Mouse (Mus musculus) regulatory T cell (primary cell): Measurements from ENCODE around the gene Vwa7.
"Not testable (repeated sequence)": the region's sequence is repeated elsewhere in the genome, so short reads cannot be mapped to it uniquely, and the experiment has no call there.

Source experiments
- in situ Hi-C: fragments of 300-600 bp; cut with MboI, MseI; formaldehyde crosslinking; loops from one replicate; pipeline ENCODE4 v1.15.1; 2025; ENCODE audit warnings: high pct_unique_total_duplicates

Vwa7 gene

GRCm38 (mm10) chr17:35020551-35020950 is 4.2 kb downstream of the Vwa7 start:
- in situ Hi-C loops = loop anchor here (5.0 kb wide), 1 partner anchor 47 kb away; the partner anchor contains the start of genes Ly6g6c and Mpig6b

DNA sequence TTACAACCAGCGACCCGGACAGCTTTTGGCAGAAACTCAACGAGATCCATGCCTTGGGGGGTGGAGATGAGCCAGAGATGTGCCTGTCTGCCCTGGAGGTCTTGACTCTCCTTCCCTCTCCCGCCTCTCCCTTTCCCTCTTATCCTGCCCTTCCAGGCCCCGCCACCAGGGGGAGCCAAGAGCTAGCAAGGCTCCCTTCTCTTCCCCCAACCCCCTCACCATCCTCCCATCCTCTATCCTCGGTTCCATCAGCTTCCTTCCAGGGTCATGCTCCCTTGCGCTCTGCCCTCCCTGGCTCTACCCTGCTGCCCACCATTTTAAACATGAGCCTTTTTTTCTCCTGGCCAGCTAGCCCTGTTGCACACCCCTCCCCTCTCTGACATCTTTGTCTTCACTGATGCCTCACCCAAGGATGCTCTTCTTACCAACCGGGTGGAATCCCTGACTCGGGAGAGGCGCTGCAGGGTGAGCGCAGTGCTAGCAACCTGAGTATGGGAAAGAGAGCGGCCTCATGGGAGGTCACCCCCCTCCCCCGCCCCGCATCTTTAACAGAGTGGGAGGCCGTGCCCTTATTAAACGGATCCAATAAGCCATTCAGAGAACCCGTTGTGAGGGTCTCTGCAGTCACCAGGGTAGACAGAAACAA is 4.9 kb downstream of the Vwa7 start:
- in situ Hi-C loops = loop anchor here (5.0 kb wide), 1 partner anchor 46 kb away; the partner anchor contains the start of genes Ly6g6c and Mpig6b

- in situ Hi-C loops = loop anchor here (5.0 kb wide), 1 partner anchor 45 kb away; the partner anchor contains the start of genes Ly6g6c and Mpig6b
Measured at GRCm38 (mm10) chr17:35021842-35022477, 5.6 kb downstream of the Vwa7 start.

- in situ Hi-C loops = loop anchor here (5.0 kb wide), 1 partner anchor 45 kb away; the partner anchor contains the start of genes Ly6g6c and Mpig6b
Measured at GRCm38 (mm10) chr17:35022541-35023060, 6.2 kb downstream of the Vwa7 start.

GRCm38 (mm10) chr17:35023221-35023620 is 6.8 kb downstream of the Vwa7 start:
- in situ Hi-C loops = loop anchor here (5.0 kb wide), 1 partner anchor 44 kb away; the partner anchor contains the start of genes Ly6g6c and Mpig6b

- in situ Hi-C loops = loop anchor here (5.0 kb wide), 1 partner anchor 44 kb away; the partner anchor contains the start of genes Ly6g6c and Mpig6b
Measured at GRCm38 (mm10) chr17:35023756-35024155, 7.4 kb downstream of the Vwa7 start.

GRCm38 (mm10) chr17:35024261-35024660 is 7.9 kb downstream of the Vwa7 start:
- in situ Hi-C loops = loop anchor here (5.0 kb wide), 1 partner anchor 43 kb away; the partner anchor contains the start of genes Ly6g6c and Mpig6b

GRCm38 (mm10) chr17:35024691-35025488 is 8.5 kb downstream of the Vwa7 start:
- in situ Hi-C loops = loop anchor here (5.0 kb wide), 1 partner anchor 42 kb away; the partner anchor contains the start of genes Ly6g6c and Mpig6b

DNA sequence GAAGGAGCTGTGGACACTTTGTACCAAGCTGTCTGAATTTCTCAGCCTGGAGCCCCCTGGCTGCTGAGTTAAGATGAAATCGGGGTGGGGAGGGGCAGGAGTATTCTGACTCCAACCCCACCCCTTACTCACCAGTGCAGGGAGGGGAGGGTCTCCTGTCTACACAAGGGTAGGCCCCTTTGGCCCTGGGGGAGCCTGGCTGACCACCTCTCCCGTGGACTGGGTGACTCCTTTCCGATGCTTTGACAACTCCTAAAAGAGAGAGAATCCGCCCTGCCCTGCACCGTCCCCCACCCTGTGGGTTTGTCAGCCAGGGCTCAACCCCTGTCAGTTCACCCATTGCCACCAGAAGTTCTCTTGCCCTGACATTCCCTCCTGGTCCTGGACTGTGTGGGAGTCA is 9.8 kb downstream of the Vwa7 start:
- in situ Hi-C loops = no loop called here

- in situ Hi-C loops = no loop called here
Measured at GRCm38 (mm10) chr17:35027277-35028068, 11.1 kb downstream of the Vwa7 start, which contains the start of gene Sapcd1. Gene Sapcd1 (minus strand): TSS chr17:35028016.

- in situ Hi-C loops = no loop called here
Measured at GRCm38 (mm10) chr17:35028315-35028714, 11.9 kb downstream of the Vwa7 start.

DNA sequence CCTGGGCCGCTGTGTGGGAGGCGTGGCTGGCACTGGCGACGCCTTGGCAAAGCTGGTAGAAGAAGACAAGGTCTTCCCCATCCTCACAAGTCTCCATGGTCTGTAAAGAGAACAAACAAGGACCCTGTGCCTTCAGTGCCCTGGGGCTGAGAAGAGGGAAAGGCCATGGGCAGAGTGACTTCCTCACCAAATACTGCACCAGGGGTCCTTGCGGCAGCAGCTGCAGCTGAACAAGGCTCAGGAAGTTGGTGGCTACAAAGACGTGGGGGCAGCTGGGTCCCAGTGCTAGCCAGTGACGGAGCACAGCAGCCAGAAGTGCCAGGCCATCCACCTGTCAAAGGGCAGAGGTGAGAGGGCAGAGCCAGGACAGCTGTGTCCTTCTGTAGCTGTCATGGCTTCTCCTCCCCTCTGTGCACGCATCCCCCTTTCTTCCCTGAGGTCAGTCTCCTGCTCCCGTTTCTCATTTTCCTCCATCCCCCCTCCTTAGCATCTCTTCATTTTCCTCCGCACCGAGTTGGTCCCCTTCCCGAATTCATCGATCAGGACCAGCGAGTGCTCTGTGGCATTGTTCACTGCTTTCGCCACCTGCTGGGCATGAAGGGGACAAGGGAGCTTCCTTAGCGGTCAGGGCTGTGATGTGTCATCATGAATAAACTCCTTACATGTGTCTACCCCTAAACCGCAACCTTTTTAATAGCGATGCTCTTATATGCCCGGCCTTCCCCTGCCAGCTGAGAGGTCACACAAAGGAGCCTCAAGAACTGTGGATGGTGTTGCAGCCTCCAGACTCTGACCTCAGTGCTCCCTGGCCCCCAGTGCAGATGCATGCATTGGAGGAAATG is 13.5 kb downstream of the Vwa7 start:
- in situ Hi-C loops = no loop called here

GRCm38 (mm10) chr17:35031272-35031671 is 14.9 kb downstream of the Vwa7 start:
- in situ Hi-C loops = no loop called here

GRCm38 (mm10) chr17:35031880-35032279 is 15.5 kb downstream of the Vwa7 start:
- in situ Hi-C loops = no loop called here

GRCm38 (mm10) chr17:35032323-35032870 is 16.0 kb downstream of the Vwa7 start:
- in situ Hi-C loops = no loop called here

DNA sequence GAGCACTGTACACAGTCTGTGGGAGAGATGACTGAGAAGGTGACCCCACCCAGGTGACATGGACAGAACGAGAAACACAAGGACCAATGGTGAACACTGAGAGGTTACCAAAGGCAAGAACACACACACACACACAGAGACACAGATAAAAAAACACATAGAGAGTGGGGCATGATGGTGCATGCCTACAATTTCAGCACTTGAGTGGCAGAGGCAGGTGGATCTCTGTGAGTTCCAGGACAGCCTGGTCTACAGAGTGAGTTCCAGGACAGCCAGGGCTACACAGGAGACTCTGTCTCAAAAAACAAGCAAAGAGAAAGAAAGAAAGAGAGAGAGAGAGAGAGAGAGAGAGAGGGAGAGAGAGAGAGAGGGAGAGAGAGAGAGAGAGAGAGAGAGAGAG is 17.3 kb downstream of the Vwa7 start:
- in situ Hi-C loops = not testable (repeated sequence)

DNA sequence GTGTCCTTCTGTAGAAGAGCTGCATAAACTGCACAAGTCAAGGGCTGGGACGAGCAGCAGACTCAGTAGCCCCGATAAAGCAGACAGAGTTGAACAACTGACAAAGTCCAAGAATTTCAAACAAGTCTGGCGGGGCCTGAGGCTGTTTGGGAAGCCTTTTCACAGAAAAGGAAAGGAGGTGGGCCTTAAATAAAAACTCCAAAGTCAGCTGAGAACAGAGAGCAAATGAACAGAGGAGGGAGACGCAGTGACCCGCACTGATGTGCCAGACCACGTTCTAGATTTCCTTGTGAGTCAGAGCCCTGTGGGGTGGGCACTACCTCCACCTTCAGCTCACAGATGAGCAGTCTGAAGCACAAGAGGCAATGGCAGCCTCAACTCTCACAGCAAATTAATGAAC is 18.5 kb downstream of the Vwa7 start:
- in situ Hi-C loops = no loop called here

DNA sequence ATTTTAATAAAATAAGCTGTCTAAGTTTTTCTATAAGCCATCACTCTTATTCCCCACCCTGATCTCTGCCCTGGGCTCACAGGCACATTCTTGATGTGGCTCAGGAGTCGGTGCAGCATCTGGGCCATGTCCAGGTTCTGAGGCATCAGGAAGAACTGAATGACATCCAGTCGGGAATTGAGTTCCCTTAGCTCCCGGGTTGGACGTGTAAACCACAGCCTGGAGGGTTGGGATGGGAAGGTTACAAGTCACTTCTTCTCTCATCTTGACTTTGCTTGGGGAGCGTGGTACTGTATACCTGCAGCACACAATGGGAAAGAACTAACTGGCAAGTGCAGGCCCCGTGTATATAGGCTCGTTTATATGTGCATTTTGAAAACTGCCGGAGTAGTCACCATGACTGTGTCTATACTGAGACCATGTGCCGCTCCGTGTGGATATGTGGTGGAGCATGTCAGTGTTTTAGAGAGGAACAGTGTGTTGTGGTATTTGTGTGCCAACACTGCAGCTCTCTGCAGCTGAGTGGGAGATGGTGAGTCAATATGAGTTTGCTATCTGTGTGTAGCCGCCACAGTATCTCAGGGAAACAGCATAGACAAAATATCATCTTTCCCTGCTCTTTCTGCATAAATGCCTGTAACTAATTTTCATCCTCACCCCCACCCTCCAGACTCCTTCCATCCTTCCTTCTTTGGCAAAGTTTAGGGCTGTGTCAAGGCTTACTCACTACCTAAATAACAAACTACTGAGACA is 22.9 kb downstream of the Vwa7 start:
- in situ Hi-C loops = no loop called here

DNA sequence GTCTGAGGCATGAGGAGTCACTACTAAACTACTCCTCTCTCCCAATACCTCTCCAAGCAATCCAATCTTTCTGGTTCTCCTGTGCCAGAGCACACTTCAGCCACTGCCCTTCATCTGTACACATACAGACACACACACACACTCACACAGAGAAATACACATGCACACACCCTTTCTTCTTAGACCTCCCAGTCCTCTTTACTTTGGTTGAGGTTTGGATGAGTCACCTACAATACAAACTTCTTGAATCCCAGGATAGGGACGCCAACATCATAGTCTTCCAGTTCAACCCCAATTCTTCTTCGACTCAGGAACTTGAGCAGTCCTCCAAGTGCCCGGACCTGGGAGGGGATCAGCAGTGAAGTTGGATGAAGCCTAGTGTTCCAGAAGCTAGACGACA is 27.4 kb downstream of the Vwa7 start:
- in situ Hi-C loops = loop anchor here (10.0 kb wide), 1 partner anchor 191 kb away; the partner anchor contains the start of genes Atp6v1g2 and Nfkbil1
